Mouse (Mus musculus): ENCODE measurements around the gene Adcy6. TPM values are rescaled to one million over a fixed set of nuclear protein-coding genes. Genes with fewer than 3 reads are reported as not detected.
A peak's percentile ranks its signal among the peaks of the same experiment; 100 is the strongest.

The Adcy6 gene
- polyA plus RNA-seq, 1 experiment from 2014 or later = 9.9 TPM

DNA sequence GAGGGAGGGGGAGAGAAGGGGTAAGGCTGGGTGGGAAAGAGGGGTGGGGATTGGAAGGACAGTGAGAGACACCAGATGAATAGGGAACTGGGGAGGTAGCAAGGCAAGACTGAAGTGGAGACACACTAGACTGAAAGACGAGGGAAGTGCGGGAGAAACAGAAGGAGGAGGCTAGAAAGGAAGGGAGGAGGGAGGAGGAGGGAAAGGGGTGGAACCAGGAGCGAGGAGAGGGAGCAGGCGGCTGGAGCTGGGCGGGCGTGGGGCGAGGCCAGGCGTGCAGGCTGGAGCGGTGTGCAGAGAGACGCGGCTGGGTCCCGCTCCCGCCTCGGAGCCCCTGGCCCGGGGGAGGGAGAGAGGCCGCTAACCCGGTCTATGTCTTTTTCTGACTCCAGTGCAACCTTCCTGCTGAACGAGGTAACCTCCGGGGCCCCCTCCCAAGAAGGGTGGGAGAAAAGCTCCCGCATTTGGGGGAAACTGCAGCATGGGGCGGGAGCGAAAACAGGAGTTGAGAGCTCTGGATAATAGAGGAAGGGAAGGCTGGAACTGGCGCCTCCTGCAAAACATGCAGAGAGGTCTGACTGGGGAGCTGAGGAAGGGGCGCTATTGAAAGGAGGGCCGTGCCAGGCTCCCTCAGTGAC is 22.4 kb upstream of the Adcy6 start:
- H3K4me1 ChIP-seq (ENCODE audit: control insufficient read depth, insufficient read depth, low read length) = peaks cover 41% of the 10 kb centered on the region
- peak; percentile 69 for ATAC-seq

DNA sequence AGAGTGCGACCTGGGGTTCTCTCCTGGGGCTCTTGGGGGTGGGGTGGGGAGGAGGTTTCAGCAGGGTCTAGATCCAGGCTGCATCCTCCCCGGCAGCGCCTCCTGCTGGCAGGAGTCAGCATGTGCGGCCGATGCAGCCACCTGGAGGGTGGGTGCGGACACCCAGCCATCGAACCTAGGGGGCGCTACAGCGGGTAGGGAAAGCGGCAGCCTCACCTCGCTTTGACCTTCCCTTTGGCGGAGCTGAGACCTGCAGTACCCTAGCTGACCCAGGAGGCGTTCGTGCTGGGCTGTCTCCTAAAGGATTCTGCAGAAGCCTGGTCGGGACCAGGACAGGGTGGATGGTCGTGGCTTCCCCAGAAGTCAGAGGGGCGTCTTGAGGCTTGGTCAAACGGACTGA is 21.6 kb upstream of the Adcy6 start:
- no peaks in the 10 kb centered on the region for H3K9me3 ChIP-seq (replicated peaks; ENCODE audit: control insufficient read depth, low read length, poor library complexity, severe bottlenecking)
- 0 out of 2 replicates have a peak, but pooled peaks have one; percentile 11 for ATAC-seq
- H3K27me3 ChIP-seq (ENCODE audit: control insufficient read depth, insufficient read depth, low read depth, low read length) = no peaks in the 10 kb centered on the region
- peaks cover 33% of the 10 kb centered on the region for H3K4me1 ChIP-seq (ENCODE audit: control insufficient read depth, insufficient read depth, low read length)
- peak overlapping the region; percentile 98 for H3K27ac ChIP-seq (ENCODE audit: low read length)
- H3K4me3 ChIP-seq (ENCODE audit: low read depth, low read length) = peak overlapping the region; percentile 84
- WGBS = under 1% methylated on average over 18 of the region's 18 CpGs
- H3K36me3 ChIP-seq (ENCODE audit: control insufficient read depth, insufficient read depth, low read length) = no peaks in the 10 kb centered on the region
- peak overlapping the region; percentile 96 for H3K9ac ChIP-seq (ENCODE audit: low read depth, low read length)
- peak overlapping the region; percentile 69 for H3K4me2 ChIP-seq (ENCODE audit: low read length)

More for the DNA sequence above, 22.4 kb upstream of the Adcy6 start:
- peak overlapping the region; percentile 84 for H3K4me3 ChIP-seq (ENCODE audit: low read depth, low read length)
- peak overlapping the region; percentile 96 for H3K9ac ChIP-seq (ENCODE audit: low read depth, low read length)
- peak overlapping the region; percentile 69 for H3K4me2 ChIP-seq (ENCODE audit: low read length)
- WGBS = under 1% methylated on average over 23 of the region's 25 CpGs
- H3K27me3 ChIP-seq (ENCODE audit: control insufficient read depth, insufficient read depth, low read depth, low read length) = no peaks in the 10 kb centered on the region
- no peaks in the 10 kb centered on the region for H3K9me3 ChIP-seq (replicated peaks; ENCODE audit: control insufficient read depth, low read length, poor library complexity, severe bottlenecking)
- no peaks in the 10 kb centered on the region for H3K36me3 ChIP-seq (ENCODE audit: control insufficient read depth, insufficient read depth, low read length)
- H3K27ac ChIP-seq (ENCODE audit: low read length) = peak overlapping the region; percentile 98

DNA sequence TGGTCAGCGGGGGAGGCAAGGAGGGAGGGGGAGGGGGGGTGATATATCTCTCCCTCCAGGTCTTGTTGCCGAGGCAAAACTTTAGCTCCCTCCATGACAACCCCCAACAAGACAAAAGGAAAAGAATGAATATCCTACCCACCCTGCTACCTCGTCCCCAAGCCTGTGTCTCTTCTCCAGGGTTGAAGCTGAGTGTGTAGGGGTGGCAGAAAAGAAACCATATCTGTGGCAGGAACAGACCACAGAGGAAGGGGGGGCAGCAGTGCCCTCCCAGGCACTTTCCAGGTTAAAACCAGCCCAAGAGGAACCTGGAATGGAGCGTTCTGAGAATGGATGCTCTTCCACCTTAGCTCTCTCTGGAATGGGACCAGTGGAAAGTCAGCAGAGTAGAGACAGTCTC is 20.7 kb upstream of the Adcy6 start, which contains the start of gene Cacnb3:
Cacnb3 (plus strand) TSS at position 301 of the 400 bp plus-strand sequence.
- Histone ChIP-seq H3K4me3 (ENCODE audit: low read depth, low read length) (peak within 1 kb of the TSS; percentile 84), H3K27ac (ENCODE audit: low read length) (peak within 1 kb of the TSS; percentile 98), H3K27me3 (ENCODE audit: control insufficient read depth, insufficient read depth, low read depth, low read length) (no peaks in the 10 kb centered on the region), H3K4me1 (ENCODE audit: control insufficient read depth, insufficient read depth, low read length) (peaks cover 25% of the 10 kb centered on the region), H3K36me3 (ENCODE audit: control insufficient read depth, insufficient read depth, low read length) (no peaks in the 10 kb centered on the region), H3K9ac (ENCODE audit: low read depth, low read length) (peak within 1 kb of the TSS; percentile 96), H3K4me2 (ENCODE audit: low read length) (peak within 1 kb of the TSS; percentile 69), H3K9me3 (replicated peaks; ENCODE audit: control insufficient read depth, low read length, poor library complexity, severe bottlenecking) (no peaks in the 10 kb centered on the region)
- ATAC-seq = no peak
- WGBS = 38% methylated on average over 4 of the region's 4 CpGs

DNA sequence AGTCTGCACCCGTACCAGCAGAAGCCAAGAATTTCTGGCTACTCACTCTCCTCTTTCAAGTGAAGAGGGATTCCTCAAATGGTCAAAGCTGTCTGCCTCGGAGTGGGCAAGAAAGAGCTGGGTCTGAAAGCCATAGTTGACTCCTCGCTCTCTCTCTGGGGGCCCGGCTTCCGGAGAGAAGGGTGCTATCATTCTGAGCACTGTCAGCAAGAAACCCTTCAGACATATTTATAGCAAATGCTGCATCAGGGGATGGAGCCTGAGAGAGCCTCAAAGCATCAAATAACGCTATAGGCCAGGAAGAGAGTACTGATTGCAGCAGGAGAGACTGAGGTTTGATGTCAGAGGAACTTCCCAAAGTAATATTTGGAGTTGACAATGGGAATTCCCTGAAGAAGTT is 19.6 kb upstream of the Adcy6 start:
- Histone ChIP-seq H3K27me3 (ENCODE audit: control insufficient read depth, insufficient read depth, low read depth, low read length) (no peaks in the 10 kb centered on the region), H3K9ac (ENCODE audit: low read depth, low read length) (no peak overlapping the region), H3K27ac (ENCODE audit: low read length) (no peak overlapping the region), H3K36me3 (ENCODE audit: control insufficient read depth, insufficient read depth, low read length) (no peaks in the 10 kb centered on the region), H3K4me2 (ENCODE audit: low read length) (no peak overlapping the region), H3K4me1 (ENCODE audit: control insufficient read depth, insufficient read depth, low read length) (peaks cover 25% of the 10 kb centered on the region), H3K9me3 (replicated peaks; ENCODE audit: control insufficient read depth, low read length, poor library complexity, severe bottlenecking) (no peaks in the 10 kb centered on the region), H3K4me3 (ENCODE audit: low read depth, low read length) (no peak overlapping the region)
- no peak for ATAC-seq
- WGBS = 60% methylated on average over 6 of the region's 6 CpGs

DNA sequence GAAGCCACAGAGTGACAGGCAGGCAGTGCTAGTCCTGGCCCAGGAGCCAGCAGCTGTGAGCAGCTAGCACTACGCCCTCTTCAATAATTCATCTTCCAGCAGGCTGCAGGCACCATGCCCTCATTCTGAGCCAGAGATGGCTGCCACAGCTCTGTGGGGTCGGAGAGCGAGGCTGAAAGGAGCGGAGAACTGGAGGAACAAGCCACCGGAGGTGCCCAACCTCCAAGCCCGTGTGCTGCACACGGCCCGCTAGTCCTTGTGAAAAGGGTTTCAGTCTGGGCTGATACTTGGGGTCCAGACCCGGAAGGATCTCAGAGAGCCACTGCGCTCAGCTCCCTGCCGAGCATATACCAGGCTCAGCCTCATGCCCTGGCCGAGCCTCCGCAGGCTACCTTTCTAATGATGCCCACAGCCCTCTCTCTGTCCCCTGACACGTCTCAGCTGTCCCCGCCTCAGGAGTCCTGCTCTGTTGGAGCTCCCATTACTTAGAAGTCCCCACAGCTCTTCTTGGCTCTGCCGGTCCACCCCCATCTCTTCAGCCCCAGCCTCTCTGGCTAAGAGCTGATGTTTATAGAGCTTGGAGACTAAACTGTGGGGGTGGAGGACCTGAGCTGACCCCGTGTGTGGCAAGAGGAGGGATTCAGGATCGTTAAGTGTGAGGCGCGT is 18.8 kb upstream of the Adcy6 start:
- Histone ChIP-seq H3K36me3 (ENCODE audit: control insufficient read depth, insufficient read depth, low read length) (no peaks in the 10 kb centered on the region), H3K4me2 (ENCODE audit: low read length) (peak overlapping the region; percentile 40), H3K9me3 (replicated peaks; ENCODE audit: control insufficient read depth, low read length, poor library complexity, severe bottlenecking) (no peaks in the 10 kb centered on the region; the same call in 1 of the 2 replicates), H3K27ac (ENCODE audit: low read length) (peak overlapping the region; percentile 58), H3K4me3 (ENCODE audit: low read depth, low read length) (peak overlapping the region; percentile 0; the same call in 1 of the 2 replicates), H3K9ac (ENCODE audit: low read depth, low read length) (peak overlapping the region; percentile 61), H3K4me1 (ENCODE audit: control insufficient read depth, insufficient read depth, low read length) (peaks cover 25% of the 10 kb centered on the region), H3K27me3 (ENCODE audit: control insufficient read depth, insufficient read depth, low read depth, low read length) (no peaks in the 10 kb centered on the region)
- no peak; the same call in 1 of the 2 replicates for ATAC-seq
- 8% methylated on average over 20 of the region's 20 CpGs for WGBS

DNA sequence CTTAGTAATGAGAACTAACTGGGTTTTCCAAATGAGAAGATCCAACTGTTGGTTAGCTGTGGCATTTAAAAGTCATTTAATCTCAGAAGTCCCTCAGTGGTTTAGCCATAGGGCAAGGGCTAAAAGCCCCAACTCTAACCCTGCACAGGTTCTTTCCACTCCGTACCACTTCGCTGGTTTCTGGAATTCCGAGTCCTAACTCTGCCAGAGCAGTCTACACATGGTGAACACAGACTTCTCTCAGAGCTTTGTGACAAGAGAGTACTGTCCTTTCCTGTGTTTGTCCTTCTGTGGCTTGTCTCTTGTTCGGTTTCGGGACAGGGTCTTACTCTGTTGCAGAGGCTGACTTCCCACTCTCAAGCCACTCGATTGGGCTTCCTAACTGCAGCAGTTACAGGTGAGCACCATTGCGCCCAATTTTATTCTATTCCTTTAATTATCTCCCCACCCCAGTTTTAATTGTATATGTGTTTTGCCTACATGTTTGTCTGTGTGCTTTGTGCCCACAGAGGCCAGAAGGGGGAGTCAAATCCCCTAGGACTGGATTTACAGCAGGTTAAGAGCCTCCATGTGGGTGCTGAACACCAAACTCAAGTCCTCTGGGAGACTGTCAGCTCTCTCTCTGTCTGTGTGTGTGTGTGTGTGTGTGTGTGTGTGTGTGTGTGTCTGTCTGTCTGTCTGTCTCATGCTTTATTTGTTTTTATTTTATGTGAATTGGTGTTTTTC is 16.8 kb upstream of the Adcy6 start:
- H3K9me3 ChIP-seq (replicated peaks; ENCODE audit: control insufficient read depth, low read length, poor library complexity, severe bottlenecking) = no peaks in the 10 kb centered on the region; the same call in 1 of the 2 replicates
- no peaks in the 10 kb centered on the region for H3K27me3 ChIP-seq (ENCODE audit: control insufficient read depth, insufficient read depth, low read depth, low read length)
- H3K4me2 ChIP-seq (ENCODE audit: low read length) = no peak overlapping the region
- H3K4me1 ChIP-seq (ENCODE audit: control insufficient read depth, insufficient read depth, low read length) = peaks cover 16% of the 10 kb centered on the region
- no peak overlapping the region for H3K4me3 ChIP-seq (ENCODE audit: low read depth, low read length)
- no peak overlapping the region for H3K27ac ChIP-seq (ENCODE audit: low read length)
- no peak overlapping the region for H3K9ac ChIP-seq (ENCODE audit: low read depth, low read length)
- 82% methylated on average over 7 of the region's 7 CpGs for WGBS
- H3K36me3 ChIP-seq (ENCODE audit: control insufficient read depth, insufficient read depth, low read length) = no peaks in the 10 kb centered on the region
- ATAC-seq = no peak

DNA sequence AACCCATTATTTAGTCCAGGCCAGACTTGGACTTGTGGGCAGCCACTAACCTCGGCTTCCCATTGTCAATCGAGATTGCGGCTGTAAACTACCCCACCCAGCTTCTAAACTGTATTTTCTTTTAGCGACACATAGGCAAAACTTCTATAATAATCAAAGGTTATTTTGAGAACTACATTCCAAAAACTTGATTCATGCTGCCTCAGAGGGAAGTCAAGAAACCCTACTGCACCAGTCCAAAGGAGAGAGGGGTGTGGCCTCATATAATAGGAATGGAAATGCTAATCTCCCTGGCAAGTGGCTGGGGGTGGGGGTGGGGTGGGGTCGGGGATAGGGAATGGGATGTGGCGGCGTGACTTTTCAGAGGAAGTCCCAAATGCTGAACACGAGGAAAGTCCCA is 16.2 kb upstream of the Adcy6 start:
- H3K36me3 ChIP-seq (ENCODE audit: control insufficient read depth, insufficient read depth, low read length) = no peaks in the 10 kb centered on the region
- no peak overlapping the region for H3K9ac ChIP-seq (ENCODE audit: low read depth, low read length)
- ATAC-seq = no peak
- no peak overlapping the region for H3K27ac ChIP-seq (ENCODE audit: low read length)
- H3K4me2 ChIP-seq (ENCODE audit: low read length) = no peak overlapping the region
- peaks cover 13% of the 10 kb centered on the region for H3K4me1 ChIP-seq (ENCODE audit: control insufficient read depth, insufficient read depth, low read length)
- H3K4me3 ChIP-seq (ENCODE audit: low read depth, low read length) = no peak overlapping the region
- H3K9me3 ChIP-seq (replicated peaks; ENCODE audit: control insufficient read depth, low read length, poor library complexity, severe bottlenecking) = no peaks in the 10 kb centered on the region; the same call in 1 of the 2 replicates
- no peaks in the 10 kb centered on the region for H3K27me3 ChIP-seq (ENCODE audit: control insufficient read depth, insufficient read depth, low read depth, low read length)
- WGBS = 24% methylated on average over 8 of the region's 8 CpGs

DNA sequence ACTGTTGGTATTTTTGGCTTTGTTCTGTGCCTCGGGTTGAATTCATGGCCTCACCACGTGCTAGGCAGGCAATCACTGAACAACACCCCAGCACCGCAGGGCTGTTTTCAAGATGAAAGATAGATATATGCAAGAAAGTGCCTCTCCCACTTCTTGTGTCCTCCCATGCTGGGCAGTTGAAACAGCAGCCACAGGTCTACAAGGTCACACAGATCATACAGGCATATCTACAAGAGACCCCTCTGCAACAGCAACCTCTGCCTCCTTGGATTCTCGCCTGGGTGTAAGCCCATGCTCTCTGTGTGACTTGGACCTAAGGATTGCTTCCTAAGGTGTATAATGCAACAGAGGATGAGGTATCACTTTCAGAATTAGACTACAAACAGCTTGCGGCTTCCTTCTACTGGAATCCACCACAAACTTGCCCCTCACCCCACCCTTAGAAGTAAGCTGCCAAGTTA is 13.5 kb upstream of the Adcy6 start:
- 55% methylated on average over 5 of the region's 5 CpGs for WGBS
- Histone ChIP-seq H3K9me3 (replicated peaks; ENCODE audit: control insufficient read depth, low read length, poor library complexity, severe bottlenecking) (no peaks in the 10 kb centered on the region; the same call in 1 of the 2 replicates), H3K4me1 (ENCODE audit: control insufficient read depth, insufficient read depth, low read length) (peaks cover 4% of the 10 kb centered on the region), H3K27me3 (ENCODE audit: control insufficient read depth, insufficient read depth, low read depth, low read length) (no peaks in the 10 kb centered on the region), H3K9ac (ENCODE audit: low read depth, low read length) (no peak overlapping the region), H3K4me3 (ENCODE audit: low read depth, low read length) (no peak overlapping the region), H3K36me3 (ENCODE audit: control insufficient read depth, insufficient read depth, low read length) (no peaks in the 10 kb centered on the region), H3K4me2 (ENCODE audit: low read length) (no peak overlapping the region), H3K27ac (ENCODE audit: low read length) (no peak overlapping the region)
- no peak for ATAC-seq
